Mouse (Mus musculus) embryo, embryonic 10.5 days (tissue): Measurements from ENCODE around the gene Entr1.

ENCODE experiments used
- DNase-seq: peaks from one replicate; pipeline ENCODE4 v3.0.0-alpha.2; 2015; ENCODE audit warnings: low spot score

The Entr1 gene

GRCm38 (mm10) chr2:26389154-26389690 lies at the start of gene Entr1, which contains the start of gene Pmpca:
TSS of gene Entr1 (minus strand) at chr2:26389316.
TSS of gene Pmpca (plus strand) at chr2:26389339.
- peak; percentile 88 for DNase-seq

DNA sequence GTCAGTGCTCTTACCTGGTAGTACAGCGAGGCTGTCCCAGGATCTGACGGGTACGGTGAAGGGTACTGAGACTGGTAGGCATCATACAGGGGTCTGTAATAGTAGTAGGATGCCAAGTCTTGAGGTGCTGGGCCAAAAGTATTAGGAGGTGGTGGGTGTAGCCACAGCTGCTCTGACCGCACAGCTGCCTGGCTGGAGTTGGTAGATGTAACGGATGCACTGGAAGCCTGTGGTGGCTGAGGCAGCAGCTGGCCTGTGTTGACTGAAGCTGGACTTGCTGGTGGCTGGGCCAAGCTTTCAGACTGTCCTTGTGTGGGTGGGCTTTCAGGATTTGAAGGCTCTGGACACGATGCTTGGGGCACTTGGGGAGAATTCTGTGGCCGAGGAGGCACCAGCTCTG lies 49.3 kb upstream of the Entr1 start:
- no peak for DNase-seq

DNA sequence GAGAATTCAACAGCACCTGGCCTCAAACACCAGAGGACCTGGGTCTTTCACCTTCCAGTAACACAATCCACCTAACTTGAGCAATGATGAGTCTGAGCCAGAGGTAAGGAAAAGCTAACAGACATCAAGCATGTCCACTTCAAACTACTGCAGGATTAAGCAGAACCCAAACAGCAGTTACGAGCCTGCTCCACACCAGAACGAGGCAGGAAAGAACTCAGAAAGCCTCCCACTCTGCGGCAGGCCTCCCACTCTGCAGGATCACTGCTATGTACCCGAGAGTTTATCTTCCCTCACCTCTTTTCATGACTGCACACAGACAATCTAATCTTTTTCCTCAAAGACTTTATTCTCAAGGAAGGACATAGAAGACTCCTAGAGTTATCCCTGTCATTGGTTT lies 48.1 kb upstream of the Entr1 start:
- DNase-seq: no peak

GRCm38 (mm10) chr2:26434791-26435572 lies 45.9 kb upstream of the Entr1 start:
- no peak for DNase-seq

DNA sequence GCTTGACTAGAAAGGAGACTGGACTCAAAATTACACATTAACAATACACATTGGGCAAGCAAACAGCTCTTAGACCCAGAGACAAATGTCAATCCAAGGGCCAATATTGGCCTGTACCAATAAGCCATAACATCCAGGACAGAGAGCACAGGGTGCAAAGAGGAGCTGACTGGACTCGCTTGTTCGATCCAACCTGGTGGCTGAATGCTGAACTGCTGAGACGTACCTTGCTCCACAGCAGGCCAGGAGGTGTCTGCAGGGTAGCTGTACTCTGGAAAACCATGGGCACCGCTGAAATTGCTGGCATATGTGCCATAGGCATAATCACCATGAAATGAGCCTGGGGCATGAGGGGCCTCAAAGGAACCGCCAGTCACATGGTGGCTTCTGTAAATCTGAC lies 40.7 kb upstream of the Entr1 start:
- no peak for DNase-seq

DNA sequence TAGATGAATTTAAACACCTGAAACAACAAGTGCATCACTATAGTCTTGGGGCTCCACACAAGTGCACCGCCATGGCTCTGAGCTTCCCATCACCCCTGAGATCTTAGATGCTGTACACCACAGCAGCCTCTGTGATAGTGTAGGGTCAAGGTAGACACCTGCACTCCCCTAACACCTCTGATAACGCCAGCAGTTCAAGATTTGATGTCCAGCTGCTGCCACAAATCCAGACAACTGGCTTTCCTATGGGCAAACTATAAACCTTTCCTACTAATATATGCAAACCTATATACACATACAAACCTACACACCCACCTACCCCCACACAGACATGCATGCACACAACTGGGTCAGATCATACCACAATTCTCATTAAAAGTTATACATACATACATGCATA lies 35.4 kb upstream of the Entr1 start:
- no peak for DNase-seq

GRCm38 (mm10) chr2:26423086-26423485 lies 34.0 kb upstream of the Entr1 start:
- no peak for DNase-seq

- no peak for DNase-seq
Observed at GRCm38 (mm10) chr2:26421969-26422368, 32.9 kb upstream of the Entr1 start.

- no peak for DNase-seq
Observed at GRCm38 (mm10) chr2:26418120-26418519, 29.0 kb upstream of the Entr1 start.

GRCm38 (mm10) chr2:26417066-26417465 lies 27.9 kb upstream of the Entr1 start:
- DNase-seq: no peak

- DNase-seq: no peak
Observed at GRCm38 (mm10) chr2:26410931-26411411, 21.9 kb upstream of the Entr1 start.

- no peak for DNase-seq
Observed at GRCm38 (mm10) chr2:26410091-26410490, 21.0 kb upstream of the Entr1 start.

GRCm38 (mm10) chr2:26409362-26409761 lies 20.2 kb upstream of the Entr1 start:
- DNase-seq: no peak

- DNase-seq: peak; percentile 94
Observed at GRCm38 (mm10) chr2:26408515-26409356, 19.6 kb upstream of the Entr1 start, which contains the start of gene Inpp5e. TSS of gene Inpp5e (minus strand) at chr2:26409203.

GRCm38 (mm10) chr2:26403306-26403705 lies 14.2 kb upstream of the Entr1 start:
- DNase-seq: no peak

- DNase-seq: no peak
Observed at GRCm38 (mm10) chr2:26402265-26402664, 13.1 kb upstream of the Entr1 start.

DNA sequence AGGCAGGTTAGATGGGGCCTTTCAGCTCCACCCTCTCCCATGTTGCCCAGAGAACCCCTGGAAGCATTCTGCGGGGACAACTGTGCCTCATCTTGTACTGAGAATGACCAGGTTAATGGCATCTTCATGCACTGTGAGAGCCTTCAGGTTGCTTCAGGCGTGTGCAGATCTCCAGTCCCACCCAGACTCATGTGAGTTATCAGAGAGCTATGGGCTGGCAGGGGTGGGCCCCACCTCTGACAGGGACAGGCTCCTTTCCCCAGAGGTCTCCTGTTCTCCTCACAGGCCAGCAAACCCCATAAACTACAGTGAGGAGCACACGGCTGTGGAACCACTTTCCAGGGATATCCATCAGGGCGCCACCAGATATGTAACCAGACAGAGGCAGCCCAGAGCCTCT lies 11.9 kb upstream of the Entr1 start:
- no peak for DNase-seq

GRCm38 (mm10) chr2:26400296-26400695 lies 11.2 kb upstream of the Entr1 start:
- no peak for DNase-seq

DNA sequence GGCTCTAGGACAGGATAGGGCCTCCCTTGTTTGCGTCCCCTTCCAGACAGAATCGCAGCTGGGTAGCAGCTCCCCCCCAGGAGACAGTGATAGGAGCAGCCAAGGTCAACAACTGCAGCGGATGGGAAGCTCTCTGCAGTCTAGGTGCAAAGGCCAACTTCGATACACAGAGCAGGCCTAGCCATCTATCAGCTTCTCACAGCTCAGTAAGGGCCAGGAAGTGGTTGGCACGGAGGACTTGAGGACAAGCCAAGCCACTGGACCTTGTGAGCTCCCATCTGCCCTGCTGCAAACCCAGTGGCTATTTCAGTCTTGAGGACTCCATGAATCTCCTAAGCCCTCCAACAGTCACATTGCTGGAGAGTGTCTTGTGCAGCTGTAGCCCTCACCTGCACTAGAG lies 10.5 kb upstream of the Entr1 start:
- DNase-seq: no peak

- no peak for DNase-seq
Observed at GRCm38 (mm10) chr2:26398978-26399377, 9.9 kb upstream of the Entr1 start.

GRCm38 (mm10) chr2:26391617-26392016 lies 2.5 kb upstream of the Entr1 start:
- no peak for DNase-seq

DNA sequence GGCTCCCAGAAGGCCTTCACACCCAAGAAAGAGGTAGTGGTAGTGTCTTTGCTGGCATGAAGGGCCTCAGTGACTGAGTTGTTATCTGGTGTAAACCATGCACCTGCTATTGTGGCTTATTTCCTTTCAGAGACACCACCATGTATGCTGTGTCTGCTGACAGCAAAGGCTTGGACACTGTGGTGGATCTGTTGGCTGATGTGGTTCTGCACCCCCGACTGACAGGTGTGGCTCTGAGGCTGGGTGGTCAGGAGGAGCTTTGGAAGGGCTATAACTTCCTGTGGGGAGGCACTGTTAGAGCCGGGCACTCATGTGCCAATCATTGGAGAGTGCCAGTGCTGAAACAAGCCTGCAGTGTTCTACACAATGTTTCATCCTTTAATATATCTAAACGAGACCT lies 1.8 kb upstream of the Entr1 start:
- DNase-seq: no peak

DNA sequence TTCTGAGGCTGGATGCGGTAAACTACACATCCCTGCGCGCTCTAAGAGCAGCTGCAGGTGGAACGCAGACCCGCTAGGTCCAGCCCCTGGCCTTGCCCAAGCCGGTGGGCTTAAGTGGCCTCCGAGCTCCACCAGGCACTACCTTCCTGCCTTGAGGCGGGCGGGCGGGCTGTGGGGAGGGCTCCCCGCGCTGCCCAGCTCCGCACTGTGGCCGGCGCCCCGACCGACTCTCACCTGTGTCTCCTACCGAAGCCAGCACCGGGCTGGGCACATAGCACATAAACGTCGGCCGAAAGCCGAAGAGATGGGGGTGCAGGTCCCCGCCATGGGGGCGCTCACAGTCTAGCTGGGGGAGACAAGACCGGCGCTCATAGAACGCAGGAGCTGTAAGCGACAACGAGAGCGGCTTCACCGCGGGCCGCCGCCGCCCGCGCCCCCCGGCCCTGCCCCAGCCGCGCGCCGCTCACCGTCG lies 398 bp downstream of the Entr1 start:
- DNase-seq: peak; percentile 23
